Comparison of ENCODE assay signal across 14 mouse cellular contexts in the genomic region with DNA sequence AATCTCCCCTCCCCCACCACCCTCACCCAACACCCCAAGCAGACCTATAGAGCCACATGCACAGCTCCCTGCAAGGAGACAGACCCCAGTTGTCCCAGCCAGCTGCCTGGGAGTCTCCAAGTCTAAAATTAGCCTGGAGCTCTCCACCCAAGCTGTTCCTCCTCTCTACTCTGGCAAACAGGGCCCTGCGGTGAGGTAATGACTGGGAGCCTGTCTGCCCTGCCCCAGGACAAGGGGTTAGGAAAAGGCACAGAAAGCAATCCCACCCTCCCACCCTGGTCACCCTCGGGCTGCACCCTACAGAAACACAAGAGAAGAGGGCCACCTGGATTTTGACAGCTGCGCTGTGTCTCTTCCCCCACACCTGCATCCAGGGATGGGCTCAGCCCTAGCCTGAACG. TPM values are rescaled to one million over a fixed set of nuclear protein-coding genes. Genes with fewer than 3 reads are reported as not detected.
A peak's percentile ranks its signal among the peaks of the same experiment; 100 is the strongest.
DNase-seq lines count a peak whose midpoint lies in the region; ATAC-seq and TF ChIP-seq lines count a peak whose summit lies in the region.
"Had no signal": no experiment of that assay in that cellular context is flagged by ENCODE, and none has a peak within 500 bp of the region (broad histone marks: within the 10 kb centered on the region; RNA-seq: fewer than 3 reads in every experiment).

No protein-coding gene starts in this region.

- no peaks in the 10 kb centered on the region for H3K9me3 ChIP-seq in lung, postnatal 0 days (ENCODE audit: low read length)
- no peaks in the 10 kb centered on the region for H3K9me3 ChIP-seq in heart, embryonic 12.5 days (replicated peaks)
- no peaks in the 10 kb centered on the region for H3K9me3 ChIP-seq in forebrain, embryonic 13.5 days (replicated peaks)
- H3K9me3 ChIP-seq: forebrain, embryonic 10.5 days; lung, embryonic 15.5 days had no signal

- no peaks in the 10 kb centered on the region for H3K4me1 ChIP-seq in lung, postnatal 0 days (ENCODE audit: insufficient read depth, low read depth, low read length)
- H3K4me1 ChIP-seq in heart, embryonic 12.5 days (replicated peaks) = peaks cover 36% of the 10 kb centered on the region
- no peaks in the 10 kb centered on the region for H3K4me1 ChIP-seq in forebrain, embryonic 13.5 days
- H3K4me1 ChIP-seq: forebrain, embryonic 10.5 days; lung, embryonic 15.5 days had no signal

- H3K9ac ChIP-seq in lung, postnatal 0 days (replicated peaks; ENCODE audit: low read depth) = no peak overlapping the region
- peak overlapping the region; percentile 3; the same call in 1 of the 2 replicates for H3K9ac ChIP-seq in heart, embryonic 12.5 days
- H3K9ac ChIP-seq in forebrain, embryonic 13.5 days = no peak overlapping the region
- H3K9ac ChIP-seq: lung, embryonic 15.5 days had no signal

- peak; percentile 28; the same call in 1 of the 2 replicates for ATAC-seq in lung, postnatal 0 days
- ATAC-seq in heart, embryonic 12.5 days (ENCODE audit: insufficient number of reproducible peaks, low FRiP score) = peak; percentile 82
- no peak for ATAC-seq in forebrain, embryonic 13.5 days
- ATAC-seq: hindbrain, postnatal 0 days had no signal

- 37% methylated on average over 4 of the region's 4 CpGs for WGBS in lung, postnatal 0 days
- 29% methylated on average over 4 of the region's 4 CpGs for WGBS in heart, embryonic 12.5 days
- WGBS in forebrain, embryonic 13.5 days = 74% methylated on average over 4 of the region's 4 CpGs

- TF ChIP-seq CTCF in lung, postnatal 0 days (IDR thresholded peaks at IDR 0.05) = no peak

- H3K4me2 ChIP-seq in lung, postnatal 0 days (replicated peaks; ENCODE audit: low read depth, low read length) = no peak overlapping the region
- H3K4me2 ChIP-seq in heart, embryonic 12.5 days = peak overlapping the region; percentile 23
- no peak overlapping the region for H3K4me2 ChIP-seq in forebrain, embryonic 13.5 days
- H3K4me2 ChIP-seq: lung, embryonic 15.5 days had no signal

- H3K27ac ChIP-seq in lung, postnatal 0 days (ENCODE audit: low read length) = no peak overlapping the region
- H3K27ac ChIP-seq in heart, embryonic 12.5 days (ENCODE audit: poor library complexity, severe bottlenecking) = peak overlapping the region; percentile 84
- H3K27ac ChIP-seq in forebrain, embryonic 13.5 days = no peak overlapping the region
- H3K27ac ChIP-seq: forebrain, embryonic 10.5 days; hindbrain, postnatal 0 days; lung, embryonic 15.5 days had no signal

- no peak for TF ChIP-seq EP300 in lung, postnatal 0 days (IDR thresholded peaks at IDR 0.05)

- H3K4me3 ChIP-seq in lung, postnatal 0 days (ENCODE audit: low read depth, low read length) = no peak overlapping the region
- no peak overlapping the region for H3K4me3 ChIP-seq in heart, embryonic 12.5 days
- H3K4me3 ChIP-seq in forebrain, embryonic 13.5 days = no peak overlapping the region
- H3K4me3 ChIP-seq: forebrain, embryonic 10.5 days; lung, embryonic 15.5 days had no signal

- peak; percentile 22 for DNase-seq in lung, postnatal 0 days (ENCODE audit: low spot score)
- no peak for DNase-seq in lung, postnatal 14 days
- DNase-seq in gastrocnemius, adult 18-20 months (ENCODE audit: low spot score) = peak; percentile 59
- DNase-seq in lung, postnatal 4 days = peak; percentile 6 to 31
- no peak for DNase-seq in spleen, adult 12 weeks (ENCODE audit: low spot score)
- no peak for DNase-seq in adrenal gland, adult 18-20 months (ENCODE audit: low spot score in 2 of 2)
- DNase-seq: cerebellum, adult 18-20 months had no signal

- no peaks in the 10 kb centered on the region for H3K27me3 ChIP-seq in lung, postnatal 0 days (replicated peaks; ENCODE audit: insufficient read depth, low read length)
- H3K27me3 ChIP-seq in heart, embryonic 12.5 days (replicated peaks) = no peaks in the 10 kb centered on the region; the same call in 1 of the 2 replicates
- H3K27me3 ChIP-seq in forebrain, embryonic 13.5 days = no peaks in the 10 kb centered on the region
- H3K27me3 ChIP-seq: lung, embryonic 15.5 days had no signal

- H3K36me3 ChIP-seq in lung, postnatal 0 days (ENCODE audit: insufficient read depth, low read length) = no peaks in the 10 kb centered on the region
- no peaks in the 10 kb centered on the region for H3K36me3 ChIP-seq in heart, embryonic 12.5 days
- H3K36me3 ChIP-seq in forebrain, embryonic 13.5 days (ENCODE audit: poor library complexity, severe bottlenecking) = no peaks in the 10 kb centered on the region
- H3K36me3 ChIP-seq: forebrain, embryonic 10.5 days; lung, embryonic 15.5 days had no signal

RNA-seq across cellular contexts. Expression of a gene that starts 19.3 kb away (rescaled TPM):
- polyA plus RNA-seq in lung, postnatal 0 days (2015; fragmentation: Nextera tagmentation; extraction: Ambion mirVana) = not detected in 2 replicates
- total RNA-seq in gastrocnemius, adult 18-20 months (2021) = not detected
- polyA plus RNA-seq in heart, embryonic 12.5 days (2016; fragmentation: Nextera tagmentation; extraction: Ambion mirVana) = 0.18 and 0.27 TPM in 2 replicates
- 0.15 TPM in 1 of 2 replicates, not detected in the other for polyA plus RNA-seq in forebrain, embryonic 13.5 days (2015; fragmentation: Nextera tagmentation; extraction: Ambion mirVana)
- total RNA-seq in adrenal gland, adult 18-20 months (2021) = under 1 TPM in 1 of 2 experiments, not detected in 1; 0.40 TPM
- total RNA-seq: left cerebral cortex, adult 18-20 months; MEL had no signal
- polyA plus RNA-seq: forebrain, embryonic 10.5 days; hindbrain, postnatal 0 days had no signal

RNA-seq across cellular contexts. Expression of a gene that starts 19.5 kb away (rescaled TPM):
- 0.04 TPM in 1 of 2 replicates, not detected in the other for polyA plus RNA-seq in lung, postnatal 0 days (2015; fragmentation: Nextera tagmentation; extraction: Ambion mirVana)
- 1 to 10 TPM in 1 of 2 experiments, under 1 TPM in 1; 0.98 to 1.1 TPM for total RNA-seq in gastrocnemius, adult 18-20 months (2021)
- polyA plus RNA-seq in heart, embryonic 12.5 days (2016; fragmentation: Nextera tagmentation; extraction: Ambion mirVana) = 0.53 and 0.59 TPM in 2 replicates
- polyA plus RNA-seq in forebrain, embryonic 13.5 days (2015; fragmentation: Nextera tagmentation; extraction: Ambion mirVana) = 0.13 TPM in 1 of 2 replicates, not detected in the other
- total RNA-seq in adrenal gland, adult 18-20 months (2021) = 1 to 10 TPM; 5.6 to 6.6 TPM

Comparison
In these comparisons a context has a peak if more than half of its experiments do, and no peak if none do; other contexts are left out.
1. DNase-seq: peak in lung, postnatal 0 days (single experiment), gastrocnemius, adult 18-20 months (single experiment) and lung, postnatal 4 days (2 of 2); none in lung, postnatal 14 days (single experiment), spleen, adult 12 weeks (single experiment) and adrenal gland, adult 18-20 months (0 of 2).